Mouse (Mus musculus) lung, postnatal 4 days (tissue): Measurements from ENCODE around the gene Epop.
A peak's percentile ranks its signal among the peaks of the same experiment; 100 is the strongest.

Source experiments
- DNase-seq, 2 experiments: peaks; one replicate each; pipeline ENCODE4 v3.0.0; 2021

Gene Epop

GRCm38 (mm10) chr11:97589216-97589615, 40.3 kb downstream of the Epop start:
- peak; percentile 39 to 48 for DNase-seq

DNA sequence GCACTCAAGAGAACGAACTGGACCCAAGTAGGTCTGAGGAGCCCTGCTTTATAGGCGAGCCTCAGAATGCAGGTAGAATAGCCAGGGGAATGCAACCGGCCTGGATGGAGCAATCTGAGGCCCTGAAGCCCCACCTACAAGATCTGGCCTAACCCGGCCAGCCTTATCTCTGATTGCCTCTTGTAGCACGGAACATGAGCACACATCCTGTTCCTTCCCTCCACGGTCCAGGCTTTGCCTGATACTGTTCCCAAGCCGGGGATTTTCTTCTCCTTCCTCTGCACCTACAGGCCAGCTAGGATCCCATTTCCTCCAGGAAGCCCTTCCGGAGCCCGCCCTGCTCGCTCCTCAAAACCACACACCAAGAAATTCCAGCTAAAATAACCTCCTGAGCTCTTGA, 43.6 kb downstream of the Epop start:
- DNase-seq, result peak; percentile 72 to 87

- peak in 1 of 2 experiments; percentile 55 for DNase-seq
Observed at GRCm38 (mm10) chr11:97584476-97584875, 45.0 kb downstream of the Epop start.

GRCm38 (mm10) chr11:97579088-97579857, 50.2 kb downstream of the Epop start:
- DNase-seq, result no peak

GRCm38 (mm10) chr11:97578286-97578685, 51.2 kb downstream of the Epop start:
- peak; percentile 76 to 89 for DNase-seq
